Comparison of ENCODE assay signal across 21 mouse cellular contexts in the genomic region with DNA sequence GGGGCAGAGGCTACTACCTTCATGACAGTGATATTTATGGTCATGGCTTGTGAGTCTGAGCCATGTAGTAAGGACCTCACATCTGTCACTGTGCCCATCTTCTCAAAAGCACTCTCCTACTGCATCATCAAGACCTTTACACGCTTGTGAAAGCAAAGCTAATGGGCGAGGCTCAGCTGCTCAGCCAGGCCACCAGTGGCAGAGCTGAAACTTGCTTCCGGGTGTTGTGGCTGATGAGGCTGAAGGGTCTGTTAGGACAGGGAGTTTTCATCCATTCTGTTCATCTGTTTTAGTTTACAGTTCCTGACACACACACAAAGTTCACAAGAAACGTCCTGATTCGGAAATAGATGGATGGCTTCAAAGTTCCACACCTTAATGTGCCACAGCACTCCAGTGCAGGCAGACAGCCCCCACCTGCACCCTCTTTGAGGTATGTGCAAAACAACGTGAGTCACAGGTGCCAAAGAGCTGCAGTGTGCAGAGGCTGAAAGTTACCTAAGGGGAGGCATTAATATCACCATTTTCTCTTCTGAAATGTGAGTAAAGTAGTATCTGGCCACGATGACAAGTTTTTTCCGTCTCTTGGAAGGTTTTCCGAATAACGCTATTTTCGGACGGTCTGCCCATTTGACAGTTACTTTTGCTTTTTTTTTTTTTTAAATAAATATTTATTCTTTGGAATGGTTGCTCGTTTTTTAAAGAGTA.
DNase-seq lines count a peak whose midpoint lies in the region; ATAC-seq and TF ChIP-seq lines count a peak whose summit lies in the region.
"Had no signal": no experiment of that assay in that cellular context is flagged by ENCODE, and none has a peak within 500 bp of the region (broad histone marks: within the 10 kb centered on the region; RNA-seq: fewer than 3 reads in every experiment).

No protein-coding gene starts in this region.

- ATAC-seq in forebrain, embryonic 13.5 days, result no peak
- ATAC-seq in cerebellum, adult (ENCODE audit: insufficient number of reproducible peaks, low FRiP score, low TSS enrichment), result no peak
- ATAC-seq: intestine, embryonic 16.5 days; midbrain, embryonic 13.5 days; Patski had no signal

- TF ChIP-seq CTCF in liver, adult 2 months (IDR thresholded peaks at IDR 0.05; ENCODE audit: low read depth, low read length), result no peak

- no peaks in the 10 kb centered on the region for H3K79me2 ChIP-seq in liver, adult 2 months (ENCODE audit: control insufficient read depth, insufficient read depth, low read length)

- no peaks in the 10 kb centered on the region for H3K9me3 ChIP-seq in forebrain, embryonic 13.5 days (replicated peaks)
- H3K9me3 ChIP-seq: forebrain, embryonic 10.5 days; heart, embryonic 12.5 days; limb, embryonic 13.5 days; midbrain, embryonic 13.5 days; neural tube, embryonic 15.5 days had no signal

- H3K27me3 ChIP-seq in liver, adult 2 months (ENCODE audit: control insufficient read depth, insufficient read depth, low read length), result no peaks in the 10 kb centered on the region
- H3K27me3 ChIP-seq in forebrain, embryonic 13.5 days, result no peaks in the 10 kb centered on the region
- H3K27me3 ChIP-seq: heart, embryonic 12.5 days; midbrain, embryonic 13.5 days; neural tube, embryonic 15.5 days had no signal

- TF ChIP-seq POLR2A in liver, adult 2 months (IDR thresholded peaks at IDR 0.05; ENCODE audit: extremely low read depth, insufficient read depth, low read length), result no peak

- no peak overlapping the region for H3K9ac ChIP-seq in liver, adult 2 months (ENCODE audit: low read depth, low read length)
- H3K9ac ChIP-seq in forebrain, embryonic 13.5 days, result no peak overlapping the region
- H3K9ac ChIP-seq: heart, embryonic 12.5 days; hindbrain, embryonic 14.5 days; limb, embryonic 13.5 days; midbrain, embryonic 13.5 days; neural tube, embryonic 15.5 days had no signal

- peaks cover 6% of the 10 kb centered on the region; the same call in 1 of the 2 replicates for H3K4me1 ChIP-seq in liver, adult 2 months (ENCODE audit: control insufficient read depth, insufficient read depth, low read length)
- no peaks in the 10 kb centered on the region for H3K4me1 ChIP-seq in forebrain, embryonic 13.5 days
- H3K4me1 ChIP-seq: forebrain, embryonic 10.5 days; heart, embryonic 12.5 days; midbrain, embryonic 13.5 days; neural tube, embryonic 15.5 days had no signal

- H3K36me3 ChIP-seq in liver, adult 2 months (ENCODE audit: control insufficient read depth, insufficient read depth, low read length), result no peaks in the 10 kb centered on the region
- no peaks in the 10 kb centered on the region for H3K36me3 ChIP-seq in forebrain, embryonic 13.5 days (ENCODE audit: poor library complexity, severe bottlenecking)
- H3K36me3 ChIP-seq: forebrain, embryonic 10.5 days; heart, embryonic 12.5 days; limb, embryonic 13.5 days; midbrain, embryonic 13.5 days had no signal

- H3K4me3 ChIP-seq in liver, adult 2 months (ENCODE audit: insufficient read depth, low read depth, low read length), result no peak overlapping the region
- no peak overlapping the region for H3K4me3 ChIP-seq in forebrain, embryonic 13.5 days
- H3K4me3 ChIP-seq: forebrain, embryonic 10.5 days; heart, embryonic 12.5 days; limb, embryonic 13.5 days; midbrain, embryonic 13.5 days; neural tube, embryonic 15.5 days had no signal

- no peak overlapping the region for H3K27ac ChIP-seq in liver, adult 2 months (replicated peaks; ENCODE audit: insufficient read depth, low read depth, low read length)
- no peak overlapping the region for H3K27ac ChIP-seq in forebrain, embryonic 13.5 days
- H3K27ac ChIP-seq: forebrain, embryonic 10.5 days; hindbrain, embryonic 14.5 days; limb, embryonic 13.5 days; midbrain, embryonic 13.5 days; neural tube, embryonic 15.5 days had no signal

- H3K4me2 ChIP-seq in forebrain, embryonic 13.5 days, result no peak overlapping the region
- H3K4me2 ChIP-seq: heart, embryonic 12.5 days; hindbrain, embryonic 14.5 days; limb, embryonic 13.5 days; midbrain, embryonic 13.5 days; neural tube, embryonic 15.5 days had no signal

- 40% methylated on average over 13 of the region's 13 CpGs for WGBS in liver, adult 2 months
- WGBS in forebrain, embryonic 13.5 days, result 93% methylated on average over 13 of the region's 13 CpGs

- DNase-seq in liver, adult 2 months (ENCODE audit: extremely low read depth, low read depth, low spot score), result peak; percentile 70
- DNase-seq in liver, result no peak
- peak; percentile 39 for DNase-seq in thymus, postnatal 0 days (ENCODE audit: low spot score)
- DNase-seq in thymus, postnatal 25 days, result no peak
- DNase-seq in naive thymus-derived CD4-positive, alpha-beta T cell, adult 2 months (ENCODE audit: low read depth), result peak; percentile 16
- DNase-seq: adrenal gland, postnatal 25 days; cerebellum, adult 2 months; cerebellum, postnatal 36 days; heart, postnatal 14 days; kidney, postnatal 36 days; thymus, postnatal 36 days had no signal

Comparison
In these comparisons a context has a peak if more than half of its experiments do, and no peak if none do; other contexts are left out.
1. DNase-seq: peak in liver, adult 2 months (single experiment), thymus, postnatal 0 days (single experiment) and naive thymus-derived CD4-positive, alpha-beta T cell, adult 2 months (single experiment); none in liver (single experiment) and thymus, postnatal 25 days (single experiment).